Mouse (Mus musculus): Measurements from ENCODE around the gene Rtn2.

DNA sequence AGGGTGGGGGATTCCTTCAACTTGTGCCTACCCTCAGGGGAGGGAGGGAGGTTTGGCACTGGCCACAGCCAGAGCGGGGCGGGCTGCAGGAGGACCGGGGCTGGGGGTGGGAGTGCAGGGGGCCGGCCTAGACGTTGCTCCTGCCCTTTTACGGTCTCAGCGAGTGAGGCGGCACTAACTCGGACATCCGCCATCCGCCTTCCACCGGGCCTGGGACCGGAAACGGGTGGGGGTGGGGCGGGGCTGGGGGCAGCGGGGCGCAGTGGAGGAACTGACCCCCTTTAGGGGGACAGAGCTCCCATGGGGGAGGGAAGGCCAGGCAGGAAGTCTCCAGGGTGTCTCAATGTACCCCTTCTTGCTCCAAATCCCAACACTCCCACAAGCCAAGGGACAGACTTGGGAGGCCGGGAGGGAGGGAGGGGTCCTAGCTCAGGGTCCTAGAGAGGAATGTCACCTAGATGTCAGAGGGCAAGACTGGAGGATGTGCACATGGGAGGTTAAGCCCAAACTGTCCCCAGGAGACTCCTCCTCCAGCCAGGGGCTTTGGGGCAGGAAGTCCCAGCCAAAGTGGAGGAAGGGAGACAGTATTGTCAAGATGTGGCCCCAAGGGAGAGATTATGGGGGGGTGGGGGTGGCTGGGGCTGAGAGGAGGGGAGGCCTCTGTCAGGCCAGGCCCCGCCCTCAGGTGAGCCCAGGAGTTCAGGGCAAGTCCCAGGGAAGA lies 12.5 kb upstream of the Rtn2 start:
- TF ChIP-seq CTCF (IDR thresholded peaks at IDR 0.05; ENCODE audit: low read depth, low read length): no peak
- TF ChIP-seq POLR2A (IDR thresholded peaks at IDR 0.05; ENCODE audit: insufficient read depth, low read length): no peak

Data from ES-Bruce4 (cell line).